Mouse (Mus musculus): ENCODE data around the gene Smarcd3. TPM values are rescaled to one million over a fixed set of nuclear protein-coding genes. Genes with fewer than 3 reads are reported as not detected.
A peak's percentile ranks its signal among the peaks of the same experiment; 100 is the strongest.

Smarcd3 gene
- polyA plus RNA-seq, 1 experiment from 2014 or later, result 1.9 TPM

- DNase-seq (no peak), ATAC-seq (ENCODE audit: low read depth) (no peak)
- no peak overlapping the region for H3K4me2 ChIP-seq
- H3K9ac ChIP-seq, result no peak overlapping the region
- 30% methylated on average over 26 of the region's 26 CpGs for WGBS (ENCODE audit: insufficient replicate concordance)
- no peaks in the 10 kb centered on the region for H3K36me3 ChIP-seq
- no peaks in the 10 kb centered on the region for H3K9me3 ChIP-seq (replicated peaks)
- H3K27me3 ChIP-seq, result peaks cover 48% of the 10 kb centered on the region
- H3K4me1 ChIP-seq (replicated peaks), result peaks cover 6% of the 10 kb centered on the region
- H3K27ac ChIP-seq, result no peak overlapping the region
- no peak overlapping the region for H3K4me3 ChIP-seq (replicated peaks)
Measured at GRCm38 (mm10) chr5:24550598-24551316, 73.5 kb downstream of the Smarcd3 start.

- Histone ChIP-seq H3K9ac (no peak overlapping the region), H3K9me3 (replicated peaks) (no peaks in the 10 kb centered on the region), H3K4me1 (replicated peaks) (peaks cover 11% of the 10 kb centered on the region), H3K27me3 (peaks cover 14% of the 10 kb centered on the region), H3K4me2 (no peak overlapping the region), H3K27ac (no peak overlapping the region), H3K4me3 (replicated peaks) (no peak overlapping the region), H3K36me3 (no peaks in the 10 kb centered on the region)
- DNase-seq (no peak), ATAC-seq (ENCODE audit: low read depth) (no peak)
- 58% methylated on average over 7 of the region's 7 CpGs for WGBS (ENCODE audit: insufficient replicate concordance)
Measured at GRCm38 (mm10) chr5:24542643-24543042, 81.6 kb downstream of the Smarcd3 start.

DNA sequence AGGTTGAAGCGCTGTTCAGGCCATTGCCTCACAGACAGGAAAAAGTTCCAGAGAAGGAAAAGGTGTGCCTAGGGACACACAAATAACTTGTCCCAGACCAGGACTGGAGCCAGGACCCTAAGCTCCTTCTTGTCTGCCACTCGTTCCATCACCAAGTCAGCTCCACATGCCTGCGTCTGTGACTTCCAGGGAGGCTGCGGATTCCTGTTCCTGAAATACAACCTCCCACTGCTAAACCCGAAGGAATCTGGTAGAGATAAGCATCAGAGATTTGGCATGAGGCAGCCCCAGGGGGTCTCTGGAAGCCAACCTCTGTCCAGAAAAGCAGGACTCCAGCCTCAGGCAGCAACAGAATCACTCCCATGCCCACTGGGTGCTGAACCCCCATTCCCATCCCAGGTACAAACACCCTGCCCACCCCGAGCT is 83.1 kb downstream of the Smarcd3 start:
- H3K4me1 ChIP-seq (replicated peaks), result peaks cover 11% of the 10 kb centered on the region
- no peak for ATAC-seq (ENCODE audit: low read depth)
- no peak overlapping the region for H3K9ac ChIP-seq
- 0 out of 2 replicates have a peak overlapping the region, but pooled peaks have one; percentile 23 for H3K4me2 ChIP-seq
- H3K4me3 ChIP-seq (replicated peaks), result no peak overlapping the region
- H3K36me3 ChIP-seq, result no peaks in the 10 kb centered on the region
- peaks cover 22% of the 10 kb centered on the region for H3K27me3 ChIP-seq
- DNase-seq, result no peak
- no peak overlapping the region for H3K27ac ChIP-seq
- H3K9me3 ChIP-seq (replicated peaks), result no peaks in the 10 kb centered on the region
- WGBS (ENCODE audit: insufficient replicate concordance), result 15% methylated on average over 6 of the region's 6 CpGs

MicroRNAs within 50 kb of the gene (microRNA counts, 519-probe panel; counts per million panel counts)
- microRNA mmu-miR-671-3p, result 114 counts per million
- microRNA mmu-miR-671-5p, result 114 counts per million

Small RNA genes within 50 kb of the gene (microRNA-seq; reads per million reads assigned to microRNA genes)
- gene Mir671, result 847 reads per million, percentile 73 among the genes with 10 or more reads in this experiment

Other genes with a start within 250 kb of the Smarcd3 start
- 0.56 and 0.60 TPM in 2 replicates for gene Atg9b, start 232.3 kb downstream of the Smarcd3 start, polyA plus RNA-seq (2015; fragmentation: Nextera tagmentation; extraction: Ambion mirVana)
- gene Abcb8, start 230.7 kb downstream of the Smarcd3 start, polyA plus RNA-seq (2015; fragmentation: Nextera tagmentation; extraction: Ambion mirVana), result 30.2 and 30.5 TPM in 2 replicates
- not detected in 2 replicates for gene Asic3, start 211.0 kb downstream of the Smarcd3 start, polyA plus RNA-seq (2015; fragmentation: Nextera tagmentation; extraction: Ambion mirVana)
- 10.9 and 11.3 TPM in 2 replicates for gene Cdk5, start 200.9 kb downstream of the Smarcd3 start, polyA plus RNA-seq (2015; fragmentation: Nextera tagmentation; extraction: Ambion mirVana)
- gene Slc4a2, start 200.6 kb downstream of the Smarcd3 start, polyA plus RNA-seq (2015; fragmentation: Nextera tagmentation; extraction: Ambion mirVana), result 9.0 and 10.8 TPM in 2 replicates
- 56.0 and 59.0 TPM in 2 replicates for gene Fastk, start 179.1 kb downstream of the Smarcd3 start, polyA plus RNA-seq (2015; fragmentation: Nextera tagmentation; extraction: Ambion mirVana)
- 5.8 and 7.3 TPM in 2 replicates for gene Tmub1, start 176.6 kb downstream of the Smarcd3 start, polyA plus RNA-seq (2015; fragmentation: Nextera tagmentation; extraction: Ambion mirVana)
- 9.0 and 10.3 TPM in 2 replicates for gene Agap3, start 172.2 kb downstream of the Smarcd3 start, polyA plus RNA-seq (2015; fragmentation: Nextera tagmentation; extraction: Ambion mirVana)
- gene Gbx1, start 97.2 kb downstream of the Smarcd3 start, polyA plus RNA-seq (2015; fragmentation: Nextera tagmentation; extraction: Ambion mirVana), result 0.02 TPM in 1 of 2 replicates, not detected in the other
- 0.10 and 0.15 TPM in 2 replicates for gene Asb10, start 83.4 kb downstream of the Smarcd3 start, polyA plus RNA-seq (2015; fragmentation: Nextera tagmentation; extraction: Ambion mirVana)
- not detected in 2 replicates for gene 4931409K22Rik, start 67.6 kb downstream of the Smarcd3 start, polyA plus RNA-seq (2015; fragmentation: Nextera tagmentation; extraction: Ambion mirVana)
- 72.6 and 81.6 TPM in 2 replicates for gene Abcf2, start 46.9 kb downstream of the Smarcd3 start, polyA plus RNA-seq (2015; fragmentation: Nextera tagmentation; extraction: Ambion mirVana)
- 11.8 and 12.7 TPM in 2 replicates for gene Chpf2, start 37.7 kb downstream of the Smarcd3 start, polyA plus RNA-seq (2015; fragmentation: Nextera tagmentation; extraction: Ambion mirVana)
- 12.3 and 15.7 TPM in 2 replicates for gene Nub1, start 61.1 kb upstream of the Smarcd3 start, polyA plus RNA-seq (2015; fragmentation: Nextera tagmentation; extraction: Ambion mirVana)
- 1.5 and 2.0 TPM in 2 replicates for gene Wdr86, start 106.3 kb upstream of the Smarcd3 start, polyA plus RNA-seq (2015; fragmentation: Nextera tagmentation; extraction: Ambion mirVana)
- 0.74 TPM in 1 of 2 replicates, not detected in the other for gene Crygn, start 133.6 kb upstream of the Smarcd3 start, polyA plus RNA-seq (2015; fragmentation: Nextera tagmentation; extraction: Ambion mirVana)
- 105 and 133 TPM in 2 replicates for gene Rheb, start 218.2 kb upstream of the Smarcd3 start, polyA plus RNA-seq (2015; fragmentation: Nextera tagmentation; extraction: Ambion mirVana)

All from liver, embryonic 13.5 days (tissue).